Mouse (Mus musculus) erythroblast, embryonic 14.5 days (primary cell): ENCODE measurements around the gene Rprml.

Source experiments
- GATA1 ChIP-seq: IDR thresholded peaks from 2 replicates; pipeline ENCODE4 v1.6.1; 2012; ENCODE audit warnings: low read length, inconsistent platforms, mixed read lengths
- TAL1 ChIP-seq: IDR thresholded peaks from 3 replicates; pipeline ENCODE4 v1.6.1; 2012; ENCODE audit warnings: low read length, inconsistent platforms, mixed read lengths

DNA sequence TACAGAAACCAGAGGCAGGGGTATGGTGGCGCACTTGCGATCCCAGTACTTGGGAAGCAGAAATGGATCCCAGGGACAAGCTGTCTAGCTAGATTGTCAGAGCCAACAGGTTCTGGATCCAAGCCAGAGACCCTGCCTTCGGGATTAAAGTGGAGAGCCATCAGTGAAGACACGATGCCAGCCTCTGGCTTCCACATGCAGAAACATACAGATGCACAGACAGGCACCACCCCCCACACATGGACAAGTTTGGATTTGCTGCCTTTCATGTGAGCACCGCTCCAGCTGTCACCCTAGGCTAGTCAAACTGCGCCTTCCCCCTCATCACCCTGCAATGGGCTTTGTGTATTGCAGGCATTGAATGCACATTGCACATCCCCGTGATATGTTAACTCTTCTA lies 8.8 kb downstream of the Rprml start:
- no peak for TF ChIP-seq GATA1
- TF ChIP-seq TAL1: no peak
